Mouse (Mus musculus): ENCODE measurements around the gene Gm20388. TPM values are rescaled to one million over a fixed set of nuclear protein-coding genes. Genes with fewer than 3 reads are reported as not detected.

Gm20388 gene
- total RNA-seq, 2 experiments from 2014 or later, result 2.2 to 7.6 TPM

DNA sequence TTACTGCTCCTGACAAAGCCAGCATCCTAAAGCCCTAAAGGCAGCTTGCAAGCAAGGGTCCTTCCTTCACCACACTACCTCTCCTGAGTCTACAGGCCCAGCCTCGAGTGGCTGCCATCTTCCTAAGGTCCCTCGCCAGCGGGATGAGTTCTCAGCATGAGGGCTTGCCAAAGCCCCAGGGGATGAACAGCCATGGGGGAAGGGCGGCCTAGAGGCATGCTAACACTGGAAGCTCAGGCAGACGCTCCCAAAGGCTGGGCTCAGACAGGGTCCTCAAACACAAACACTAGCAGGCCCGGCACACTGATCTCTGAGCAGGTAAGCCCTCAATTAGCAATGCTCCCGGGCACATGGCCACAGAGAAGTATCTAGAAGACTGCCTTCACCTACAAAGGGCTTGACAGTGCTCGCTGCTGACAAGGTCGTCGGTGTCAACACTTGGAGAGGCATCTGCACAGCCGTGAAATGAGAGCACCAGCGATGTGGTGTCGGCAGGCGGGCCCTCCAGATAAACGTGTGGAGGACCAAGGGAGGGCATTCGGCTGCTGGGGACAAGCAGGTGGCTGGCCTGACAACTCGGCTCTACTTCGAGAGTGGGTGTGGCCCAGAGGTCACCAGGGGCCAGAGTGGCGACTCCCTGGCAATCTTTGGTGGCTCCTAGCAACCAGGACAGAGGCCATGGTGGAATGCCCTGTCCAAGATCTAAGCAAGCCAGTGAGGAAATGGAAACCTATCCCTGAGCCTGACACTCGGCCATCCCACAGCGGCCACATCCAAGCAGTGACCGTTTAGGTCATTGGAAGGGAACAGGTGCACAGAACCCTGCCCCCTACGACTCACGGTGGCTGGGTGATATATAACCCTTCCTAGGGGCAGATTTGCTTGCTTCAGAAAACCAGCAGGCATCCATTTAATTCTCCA is 1640.7 kb downstream of the Gm20388 start:
- no peak for TF ChIP-seq CTCF (conservative IDR thresholded peaks at IDR 0.05)
- Histone ChIP-seq H3K27ac (no peak overlapping the region), H3K4me3 (no peak overlapping the region)
- no peak for DNase-seq (ENCODE audit: low spot score in 2 of 2)

DNA sequence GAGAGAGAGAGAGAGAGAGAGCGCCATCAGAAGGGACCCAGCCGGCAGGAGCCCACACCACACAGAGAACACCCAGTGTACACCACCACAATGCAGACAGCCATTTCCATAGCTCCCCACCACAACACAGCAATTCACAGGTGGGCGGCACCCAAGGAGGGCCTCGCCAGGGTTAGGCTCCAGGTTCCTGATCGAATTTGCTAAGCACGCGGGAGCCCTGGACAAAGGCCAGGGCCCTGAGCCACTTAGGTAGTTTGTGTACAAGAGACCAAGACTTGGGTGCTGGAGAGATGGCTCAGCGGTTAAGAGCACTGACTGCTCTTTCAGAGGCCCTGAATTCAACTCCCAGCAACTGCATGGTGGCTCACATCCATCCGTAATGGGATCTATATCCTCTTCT is 1641.9 kb downstream of the Gm20388 start:
- Histone ChIP-seq H3K27ac (no peak overlapping the region), H3K4me3 (no peak overlapping the region)
- no peak for TF ChIP-seq CTCF (conservative IDR thresholded peaks at IDR 0.05)
- DNase-seq (ENCODE audit: low spot score in 2 of 2), result no peak

DNA sequence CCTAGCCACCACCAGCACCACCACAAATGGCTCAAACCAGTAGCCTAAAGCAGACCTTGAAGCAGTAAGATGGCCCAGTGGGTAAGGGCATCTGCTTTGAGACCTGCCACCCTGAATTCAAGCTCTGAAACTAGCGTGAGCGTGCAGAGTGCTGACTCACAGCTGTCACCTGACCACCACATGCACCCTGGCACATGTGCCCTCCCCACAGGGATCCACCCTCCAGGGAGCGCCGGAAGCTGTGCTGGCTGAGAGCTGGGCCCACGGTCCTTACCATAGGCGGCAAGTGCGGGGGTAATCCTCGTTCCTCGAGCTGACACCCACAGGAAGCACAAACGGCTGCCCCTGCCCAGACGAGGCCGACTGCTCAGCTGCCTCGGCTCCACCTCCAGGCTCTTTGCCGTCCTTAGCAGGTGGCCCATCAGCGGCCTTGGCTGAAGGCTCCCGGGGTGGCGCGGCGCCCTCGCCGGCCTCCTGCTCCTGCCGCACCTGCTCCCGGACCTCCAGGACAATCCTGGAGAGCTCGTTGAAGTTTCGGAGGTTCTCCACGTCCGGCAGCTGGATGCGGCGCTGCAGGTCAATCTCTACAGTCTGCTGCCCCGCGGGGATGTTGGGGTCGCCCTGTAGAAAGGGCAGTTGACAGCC is 1643.3 kb downstream of the Gm20388 start:
- DNase-seq (ENCODE audit: low spot score in 2 of 2), result no peak
- Histone ChIP-seq H3K4me3 (no peak overlapping the region), H3K27ac (no peak overlapping the region)
- TF ChIP-seq CTCF (conservative IDR thresholded peaks at IDR 0.05), result no peak

DNA sequence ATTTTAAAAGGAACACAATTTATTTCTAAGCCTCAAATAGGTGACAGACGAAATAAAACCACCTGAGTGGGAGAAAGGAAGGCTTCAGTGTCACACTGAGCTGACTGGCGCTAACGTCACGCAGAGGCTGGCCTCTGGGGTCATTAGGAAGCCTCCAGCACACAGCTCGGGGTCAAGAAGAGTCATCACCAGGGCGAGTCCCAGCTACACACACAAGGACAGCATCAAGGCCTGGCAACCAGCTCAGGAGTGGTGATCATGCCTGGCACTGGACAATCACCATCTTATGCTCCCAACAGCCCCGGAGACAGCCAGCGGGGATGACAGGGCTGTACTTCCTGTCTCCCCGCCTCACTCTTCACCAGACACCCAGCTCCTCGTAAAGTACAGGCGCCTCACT is 1647.1 kb downstream of the Gm20388 start:
- DNase-seq (ENCODE audit: low spot score in 2 of 2), result no peak
- TF ChIP-seq CTCF (conservative IDR thresholded peaks at IDR 0.05), result no peak
- Histone ChIP-seq H3K27ac (no peak overlapping the region), H3K4me3 (no peak overlapping the region)

DNA sequence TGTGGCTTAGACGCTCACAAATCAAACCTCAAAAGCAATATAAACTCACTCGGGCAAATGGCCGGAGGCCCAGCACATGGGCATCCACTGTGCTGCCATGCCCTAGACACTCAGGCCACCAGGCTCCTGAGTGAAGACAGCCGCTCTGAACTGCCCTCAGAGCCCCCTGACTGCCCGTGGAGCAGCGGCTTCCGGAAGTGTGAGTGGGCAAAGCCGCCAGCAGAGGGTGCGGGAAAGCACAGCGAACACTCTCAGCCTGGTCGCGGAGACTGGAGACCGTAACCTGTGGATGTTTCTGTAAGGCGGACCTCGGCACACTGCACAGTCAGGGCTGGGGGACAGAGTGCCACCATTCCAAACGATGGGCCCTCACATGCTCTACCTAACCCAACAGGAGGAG is 1647.9 kb downstream of the Gm20388 start:
- Histone ChIP-seq H3K27ac (no peak overlapping the region), H3K4me3 (no peak overlapping the region)
- no peak for DNase-seq (ENCODE audit: low spot score in 2 of 2)
- peak; percentile 23; the same call in 1 of the 2 replicates for TF ChIP-seq CTCF (conservative IDR thresholded peaks at IDR 0.05)

DNA sequence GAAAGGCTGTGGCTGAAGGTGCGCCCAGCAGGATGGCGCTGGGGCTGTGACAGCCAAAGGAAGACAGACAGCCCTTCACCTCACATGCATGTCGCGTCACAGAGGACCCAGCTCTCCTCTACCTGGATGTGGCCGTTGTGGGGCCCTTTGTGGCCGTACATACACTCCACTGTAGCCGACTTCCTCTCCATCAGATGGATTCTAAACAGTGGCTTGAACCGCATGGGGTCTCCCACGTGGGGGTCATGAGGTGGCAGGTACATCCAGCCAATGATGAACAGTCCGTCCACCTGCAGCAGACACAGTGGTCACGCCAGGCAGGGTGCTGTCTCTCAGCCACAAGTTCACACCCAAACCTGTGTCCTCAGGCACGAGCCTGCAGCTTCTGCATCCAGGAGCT is 1649.2 kb downstream of the Gm20388 start:
- no peak for TF ChIP-seq CTCF (conservative IDR thresholded peaks at IDR 0.05)
- Histone ChIP-seq H3K27ac (no peak overlapping the region), H3K4me3 (no peak overlapping the region)
- no peak for DNase-seq (ENCODE audit: low spot score in 2 of 2)

DNA sequence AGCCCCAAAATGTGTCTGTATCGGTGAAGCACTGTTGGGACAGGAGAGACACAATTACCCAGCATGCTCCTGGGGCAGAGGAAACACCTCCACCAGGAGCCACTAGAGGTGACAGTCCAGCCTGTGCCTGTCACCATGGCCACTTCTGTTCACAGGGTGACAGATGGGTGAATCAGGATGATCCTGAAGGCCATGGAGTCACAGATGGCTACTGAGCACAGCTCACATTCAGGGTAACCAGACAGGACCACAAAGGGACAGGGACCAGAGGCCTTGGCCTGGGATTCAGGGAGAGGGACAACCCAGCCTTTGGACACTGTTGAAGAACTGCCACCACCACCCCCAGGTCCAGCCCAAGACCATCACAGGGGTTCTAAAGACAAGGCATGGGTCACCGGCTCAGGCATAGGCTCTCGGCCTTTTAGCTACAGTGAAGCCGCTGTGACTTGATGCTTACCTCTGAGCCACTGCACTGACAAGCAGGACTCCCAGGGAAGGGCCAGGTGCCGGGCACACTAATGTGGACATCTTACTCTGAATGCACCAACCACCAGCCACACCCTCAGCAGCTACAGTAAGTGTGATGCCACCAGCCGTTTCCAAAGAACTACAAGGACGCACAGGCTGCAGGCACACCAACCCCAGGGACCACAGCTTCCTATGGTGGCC is 1649.9 kb downstream of the Gm20388 start:
- Histone ChIP-seq H3K4me3 (no peak overlapping the region), H3K27ac (no peak overlapping the region)
- no peak for TF ChIP-seq CTCF (conservative IDR thresholded peaks at IDR 0.05)
- no peak for DNase-seq (ENCODE audit: low spot score in 2 of 2)

DNA sequence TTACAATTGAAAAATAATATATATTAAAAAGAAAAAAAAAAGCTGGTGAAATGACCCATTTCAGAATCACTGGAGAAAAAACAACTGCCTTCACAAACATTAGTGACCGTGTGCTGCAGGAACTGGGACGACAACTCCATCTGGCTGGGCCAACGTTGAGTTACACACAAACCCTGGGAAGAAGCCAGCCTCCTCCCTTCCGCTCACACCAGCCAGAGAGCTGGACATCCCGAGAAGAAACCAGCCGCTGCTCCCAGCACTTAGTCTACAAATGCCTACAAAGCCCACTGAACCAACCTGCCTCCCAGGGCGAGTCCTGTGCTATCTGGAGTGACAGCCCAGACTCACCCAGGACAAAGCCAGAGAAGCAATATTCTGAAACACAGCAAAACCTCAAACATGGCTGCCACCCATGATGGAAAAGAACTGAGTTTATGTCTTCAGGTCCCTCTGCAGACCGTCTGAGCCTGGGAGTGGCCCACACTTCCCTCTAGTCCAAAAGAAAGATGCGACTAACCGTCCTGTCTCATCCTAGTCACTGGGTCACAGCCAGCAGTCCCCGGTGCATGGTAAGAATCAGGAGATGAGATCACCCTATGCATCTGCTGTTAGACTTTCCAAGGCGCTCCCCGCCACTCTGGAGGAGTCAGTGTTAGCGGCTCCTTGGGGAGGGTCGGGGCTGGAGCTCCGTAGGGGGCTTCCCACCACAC is 1651.2 kb downstream of the Gm20388 start:
- no peak for DNase-seq (ENCODE audit: low spot score in 2 of 2)
- no peak for TF ChIP-seq CTCF (conservative IDR thresholded peaks at IDR 0.05)
- Histone ChIP-seq H3K27ac (peak overlapping the region; percentile 11), H3K4me3 (no peak overlapping the region)

DNA sequence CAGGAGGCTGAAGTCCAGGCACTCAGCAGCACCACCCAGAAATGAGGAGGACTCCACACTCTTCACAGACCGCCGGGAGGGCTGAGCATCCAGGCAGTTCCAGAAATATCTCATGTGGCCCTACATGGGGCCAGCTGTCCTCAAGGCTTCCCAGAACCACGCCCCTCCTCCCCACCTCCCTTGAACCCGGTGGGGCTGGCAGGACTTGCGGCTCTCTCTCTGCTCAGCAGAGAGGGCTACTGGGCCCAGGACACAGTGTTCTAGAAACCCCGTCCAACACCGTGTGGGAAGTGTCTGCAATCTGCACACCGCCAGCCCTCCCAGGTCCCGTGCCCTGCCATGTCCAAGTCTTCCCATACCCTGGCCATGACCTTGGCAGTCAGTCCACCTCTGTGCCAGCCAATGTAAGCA is 1652.3 kb downstream of the Gm20388 start:
- DNase-seq (ENCODE audit: low spot score in 2 of 2), result no peak
- TF ChIP-seq CTCF (conservative IDR thresholded peaks at IDR 0.05), result no peak
- Histone ChIP-seq H3K27ac (peak overlapping the region; percentile 11; the same call in 1 of the 2 replicates), H3K4me3 (no peak overlapping the region)

DNA sequence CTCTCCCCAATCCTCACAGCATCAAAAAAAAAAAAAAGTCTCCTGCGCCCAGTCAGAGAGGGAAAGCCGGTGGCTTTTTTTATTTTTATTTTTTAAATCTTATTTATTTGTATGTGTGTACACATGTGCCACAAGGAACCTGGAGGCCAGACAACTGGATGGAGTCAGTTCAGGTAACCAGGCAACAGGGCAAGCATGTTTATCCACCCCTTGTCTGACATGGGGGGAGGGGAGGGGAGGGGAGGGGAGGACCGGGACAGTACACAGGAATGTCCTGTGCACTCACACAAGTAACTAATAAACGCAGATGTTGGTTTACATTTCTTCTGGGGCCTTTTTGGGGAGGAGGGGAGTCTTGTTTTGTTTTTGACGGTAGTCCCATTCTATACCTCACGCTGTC is 1653.1 kb downstream of the Gm20388 start:
- no peak for DNase-seq (ENCODE audit: low spot score in 2 of 2)
- Histone ChIP-seq H3K27ac (no peak overlapping the region), H3K4me3 (no peak overlapping the region)
- no peak for TF ChIP-seq CTCF (conservative IDR thresholded peaks at IDR 0.05)

DNA sequence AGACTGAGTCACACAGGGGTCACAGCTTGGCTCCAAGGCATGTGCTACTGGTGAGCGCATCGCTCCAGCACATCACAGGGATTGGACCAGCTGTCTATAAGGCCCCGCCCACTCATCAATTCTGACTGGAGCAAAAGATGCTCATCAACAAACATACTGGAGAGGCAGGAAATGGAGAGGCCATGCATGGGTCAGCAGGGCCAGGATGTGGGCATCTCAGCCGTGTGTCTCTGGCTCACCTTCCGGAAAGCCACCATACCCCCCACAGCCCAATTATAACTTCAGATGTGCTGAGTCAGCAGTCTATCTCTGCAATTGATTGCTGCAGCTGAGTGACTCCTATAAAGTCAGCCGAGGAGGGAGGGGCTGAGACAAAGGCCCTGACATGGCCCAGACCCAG is 1657.7 kb downstream of the Gm20388 start:
- DNase-seq (ENCODE audit: low spot score in 2 of 2), result no peak
- no peak overlapping the region for H3K27ac ChIP-seq
- TF ChIP-seq CTCF (conservative IDR thresholded peaks at IDR 0.05), result no peak
- H3K4me3 ChIP-seq, result no peak overlapping the region

DNA sequence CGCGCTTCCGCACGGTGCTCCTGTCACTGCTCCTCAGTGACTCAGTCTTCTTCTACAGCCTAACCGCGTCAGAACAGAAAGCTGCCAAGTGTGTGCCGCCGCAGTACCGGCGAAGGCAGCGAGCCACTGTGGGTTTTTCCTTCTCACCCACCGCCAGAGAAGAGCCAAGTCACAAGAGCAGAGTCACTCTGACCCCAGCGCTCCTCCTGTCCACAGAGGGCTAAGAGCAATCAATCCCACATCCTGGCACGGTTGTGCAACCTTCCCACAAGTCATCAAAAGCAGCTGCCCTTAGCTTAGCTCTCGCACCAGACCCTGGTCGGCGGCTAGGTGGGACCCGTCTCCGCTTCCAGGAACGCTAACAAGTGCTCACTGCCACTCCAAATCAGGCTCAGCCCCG is 1659.7 kb downstream of the Gm20388 start:
- Histone ChIP-seq H3K27ac (peak overlapping the region; percentile 28; the same call in 1 of the 2 replicates), H3K4me3 (no peak overlapping the region)
- TF ChIP-seq CTCF (conservative IDR thresholded peaks at IDR 0.05), result no peak
- peak in 1 of 2 experiments; percentile 41 for DNase-seq (ENCODE audit: low spot score in 2 of 2)

DNA sequence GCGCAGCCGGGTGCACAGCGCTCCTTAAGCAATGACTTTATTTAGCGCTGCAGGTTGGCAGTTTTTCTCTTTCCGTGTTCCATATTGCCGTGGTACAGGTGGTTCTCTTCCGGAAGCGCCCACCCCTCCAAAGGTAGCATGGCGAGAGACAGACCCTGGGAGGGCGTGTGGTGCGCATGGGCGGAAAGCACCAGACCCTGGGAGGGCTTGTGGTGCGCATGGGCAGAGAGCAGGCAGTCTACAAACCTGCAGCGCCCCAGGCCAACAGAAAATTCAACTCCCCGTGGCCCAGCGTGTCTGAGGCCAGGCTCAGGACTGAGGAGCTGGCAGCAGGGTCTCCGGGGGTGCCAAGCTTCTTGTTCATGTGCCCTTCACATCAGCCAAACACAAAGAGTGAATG is 1660.2 kb downstream of the Gm20388 start:
- Histone ChIP-seq H3K4me3 (no peak overlapping the region), H3K27ac (no peak overlapping the region)
- no peak for DNase-seq (ENCODE audit: low spot score in 2 of 2)
- TF ChIP-seq CTCF (conservative IDR thresholded peaks at IDR 0.05), result no peak
